Mouse (Mus musculus) liver, adult 2 months (tissue): ENCODE measurements at regions not wholly inside any gene's neighbourhood (a gene's known extent, or its start where the extent isn't known, plus 50 kb on each side); places are given as distances from the start of the nearest gene placed in this dataset.
A peak's percentile ranks its signal among the peaks of the same experiment; 100 is the strongest.
"Not testable (repeated sequence)": the region's sequence is repeated elsewhere in the genome, so short reads cannot be mapped to it uniquely, and the experiment has no call there.

Experiments used
- DNase-seq: peaks from one replicate; pipeline ENCODE4 v3.0.0-alpha.2; 2011; ENCODE audit warnings: low read depth, low spot score; ENCODE audit errors: extremely low read depth
- H3K27ac ChIP-seq: fragments of 200-500 bp; replicated peaks from 2 replicates; pipeline ENCODE4 v1.5.1; 2012; ENCODE audit warnings: low read depth, mild to moderate bottlenecking, control low read depth, inconsistent platforms, low read length; ENCODE audit not compliant: insufficient read depth
- H3K27me3 ChIP-seq: fragments of 200-500 bp; 2 replicates; pipeline ENCODE4 v1.6.1; 2012; ENCODE audit warnings: mild to moderate bottlenecking, moderate library complexity, low read length, inconsistent platforms; ENCODE audit not compliant: control insufficient read depth, insufficient read depth
- H3K36me3 ChIP-seq: fragments of 200-500 bp; 2 replicates; pipeline ENCODE4 v1.6.1; 2012; ENCODE audit warnings: low read length, inconsistent platforms; ENCODE audit not compliant: control insufficient read depth, insufficient read depth
- H3K4me1 ChIP-seq: fragments of 200-500 bp; 2 replicates; pipeline ENCODE4 v1.6.1; 2011; ENCODE audit warnings: low read length; ENCODE audit not compliant: control insufficient read depth, insufficient read depth
- H3K4me3 ChIP-seq: fragments of 200-500 bp; 2 replicates; pipeline ENCODE4 v1.5.1; 2011; ENCODE audit warnings: low read depth, mild to moderate bottlenecking, control low read depth, low read length, moderate library complexity; ENCODE audit not compliant: insufficient read depth
- H3K79me2 ChIP-seq: fragments of 200-500 bp; 2 replicates; pipeline ENCODE4 v1.6.1; 2012; ENCODE audit warnings: inconsistent platforms, mild to moderate bottlenecking, low read length, moderate library complexity; ENCODE audit not compliant: control insufficient read depth, insufficient read depth
- H3K9ac ChIP-seq: fragments of 200-500 bp; 2 replicates; pipeline ENCODE4 v1.6.1; 2012; ENCODE audit warnings: low read depth, mild to moderate bottlenecking, control low read depth, inconsistent platforms, low read length
- CTCF ChIP-seq: fragments of 200-500 bp; IDR thresholded peaks from 2 replicates; pipeline ENCODE4 v1.5.1; 2011; ENCODE audit warnings: low read depth, low read length, control low read depth
- POLR2A ChIP-seq: fragments of 200-500 bp; IDR thresholded peaks from 2 replicates; pipeline ENCODE4 v1.6.1; 2011; ENCODE audit warnings: low read length, control low read depth; ENCODE audit not compliant: insufficient read depth; ENCODE audit errors: extremely low read depth
- WGBS: fragments of 180-500 bp; shearing (Covaris S2); methylation state at CpG from one replicate; pipeline ENCODE4 v1.1.7; 2018; 5-methylcytosine and 5-hydroxymethylcytosine counted together

GRCm38 (mm10) chr8:63829096-63829495, 123.0 kb downstream of the Sgo2b start:
- TF ChIP-seq POLR2A (no peak), CTCF (no peak)
- no peaks in the 10 kb centered on the region for H3K36me3 ChIP-seq
- no peak overlapping the region for H3K4me3 ChIP-seq
- 0 out of 2 replicates have a peak overlapping the region, but pooled peaks have one; percentile 29 for H3K27ac ChIP-seq
- no peak for DNase-seq
- H3K4me1 ChIP-seq, result peaks cover 4% of the 10 kb centered on the region
- H3K79me2 ChIP-seq, result no peaks in the 10 kb centered on the region
- no peaks in the 10 kb centered on the region for H3K27me3 ChIP-seq
- no peak overlapping the region for H3K9ac ChIP-seq

- H3K9ac ChIP-seq, result no peak overlapping the region
- peaks cover 4% of the 10 kb centered on the region for H3K4me1 ChIP-seq
- H3K4me3 ChIP-seq, result no peak overlapping the region
- DNase-seq, result peak; percentile 94
- no peaks in the 10 kb centered on the region for H3K79me2 ChIP-seq
- H3K27me3 ChIP-seq, result no peaks in the 10 kb centered on the region
- no peak for TF ChIP-seq POLR2A
- TF ChIP-seq CTCF, result no peak
- H3K36me3 ChIP-seq, result no peaks in the 10 kb centered on the region
- no peak overlapping the region for H3K27ac ChIP-seq
Measured at GRCm38 (mm10) chr8:63828141-63828540, 123.9 kb downstream of the Sgo2b start.

- Histone ChIP-seq H3K4me3 (no peak overlapping the region), H3K79me2 (no peaks in the 10 kb centered on the region), H3K27ac (no peak overlapping the region), H3K9ac (no peak overlapping the region), H3K36me3 (no peaks in the 10 kb centered on the region), H3K27me3 (no peaks in the 10 kb centered on the region), H3K4me1 (no peaks in the 10 kb centered on the region)
- no peak for DNase-seq
- 63% methylated on average over 2 of the region's 2 CpGs for WGBS
- TF ChIP-seq CTCF, result no peak
- no peak for TF ChIP-seq POLR2A
Measured at GRCm38 (mm10) chr8:63784496-63784895, 167.6 kb downstream of the Sgo2b start.

- Histone ChIP-seq H3K9ac (no peak overlapping the region), H3K27me3 (no peaks in the 10 kb centered on the region), H3K36me3 (no peaks in the 10 kb centered on the region), H3K79me2 (no peaks in the 10 kb centered on the region), H3K4me1 (no peaks in the 10 kb centered on the region), H3K4me3 (no peak overlapping the region), H3K27ac (no peak overlapping the region)
- TF ChIP-seq CTCF (no peak), POLR2A (no peak)
- DNase-seq, result no peak
Measured at GRCm38 (mm10) chr8:63760891-63761290, 191.2 kb downstream of the Sgo2b start.

GRCm38 (mm10) chr8:63759931-63760330, 192.1 kb downstream of the Sgo2b start:
- whole genome bisulfite sequencing, result 87% methylated on average over 4 of the region's 4 CpGs
- not testable (repeated sequence) for H3K9ac ChIP-seq, H3K27ac ChIP-seq, H3K27me3 ChIP-seq, DNase-seq, H3K79me2 ChIP-seq, H3K36me3 ChIP-seq, H3K4me1 ChIP-seq, H3K4me3 ChIP-seq

- Histone ChIP-seq H3K9ac (no peak overlapping the region), H3K27ac (no peak overlapping the region), H3K4me3 (no peak overlapping the region), H3K79me2 (no peaks in the 10 kb centered on the region), H3K4me1 (0 out of 2 replicates have a peak, but pooled peaks cover 3% of the 10 kb centered on the region), H3K36me3 (no peaks in the 10 kb centered on the region), H3K27me3 (no peaks in the 10 kb centered on the region)
- peak; percentile 66 for DNase-seq
- TF ChIP-seq CTCF (no peak), POLR2A (no peak)
Measured at GRCm38 (mm10) chr8:63755236-63755635, 196.8 kb downstream of the Sgo2b start.
